Mouse (Mus musculus): ENCODE results near the gene Gabrr2.

GRCm38 (mm10) chr4:33057890-33058687 lies 4.7 kb upstream of the Gabrr2 start:
- TF ChIP-seq CTCF (conservative IDR thresholded peaks at IDR 0.05; ENCODE audit: low read length): no peak
- TF ChIP-seq NANOG (IDR thresholded peaks at IDR 0.05; ENCODE audit: borderline replicate concordance, low read length): no peak
- TF ChIP-seq POU5F1 (IDR thresholded peaks at IDR 0.05; ENCODE audit: borderline replicate concordance, low read length): no peak

Data from E14TG2a.4 (cell line).